Mouse (Mus musculus): ENCODE results near the gene Lcn2. TPM values are rescaled to one million over a fixed set of nuclear protein-coding genes. Genes with fewer than 3 reads are reported as not detected.

Gene Lcn2
- total RNA-seq, 2 experiments from 2014 or later: 1.7 to 3.4 TPM

GRCm38 (mm10) chr2:32416556-32416955, 28.5 kb upstream of the Lcn2 start:
- DNase-seq (ENCODE audit: extremely low spot score in 1 of 2, low spot score in 2 of 2): no peak

GRCm38 (mm10) chr2:32415801-32416200, 27.7 kb upstream of the Lcn2 start:
- intact Hi-C loops (cut with DNase I): no loop called here
- no peak for DNase-seq (ENCODE audit: extremely low spot score in 1 of 2, low spot score in 2 of 2)

More at GRCm38 (mm10) chr2:32416556-32416955, 28.5 kb upstream of the Lcn2 start:
- intact Hi-C loops (cut with DNase I): no loop called here

GRCm38 (mm10) chr2:32413936-32414335, 25.9 kb upstream of the Lcn2 start:
- intact Hi-C loops (cut with DNase I): no loop called here
- no peak for DNase-seq (ENCODE audit: extremely low spot score in 1 of 2, low spot score in 2 of 2)

GRCm38 (mm10) chr2:32412742-32413531, 24.9 kb upstream of the Lcn2 start:
- no peak for DNase-seq (ENCODE audit: extremely low spot score in 1 of 2, low spot score in 2 of 2)
- intact Hi-C loops (cut with DNase I): no loop called here

- intact Hi-C loops (cut with DNase I): no loop called here
- DNase-seq (ENCODE audit: extremely low spot score in 1 of 2, low spot score in 2 of 2): no peak
Measured at GRCm38 (mm10) chr2:32411407-32411806, 23.4 kb upstream of the Lcn2 start.

- intact Hi-C loops (cut with DNase I): no loop called here
- DNase-seq (ENCODE audit: extremely low spot score in 1 of 2, low spot score in 2 of 2): no peak
Measured at GRCm38 (mm10) chr2:32408429-32409424, 20.7 kb upstream of the Lcn2 start.

GRCm38 (mm10) chr2:32407144-32407824, 19.2 kb upstream of the Lcn2 start:
- intact Hi-C loops (cut with DNase I): no loop called here
- no peak for DNase-seq (ENCODE audit: extremely low spot score in 1 of 2, low spot score in 2 of 2)

- intact Hi-C loops (cut with DNase I): loop anchor here (2.0 kb wide), 1 partner anchor 82 kb away; no protein-coding TSS in a partner anchor
Measured at GRCm38 (mm10) chr2:32404663-32405062, 16.6 kb upstream of the Lcn2 start.

GRCm38 (mm10) chr2:32396695-32397094, 8.6 kb upstream of the Lcn2 start:
- no peak for DNase-seq (ENCODE audit: extremely low spot score in 1 of 2, low spot score in 2 of 2)
- intact Hi-C loops (cut with DNase I): loop anchor here (5.0 kb wide), 1 partner anchor 171 kb away; no protein-coding TSS in a partner anchor

More at GRCm38 (mm10) chr2:32404663-32405062, 16.6 kb upstream of the Lcn2 start:
- DNase-seq (ENCODE audit: extremely low spot score in 1 of 2, low spot score in 2 of 2): peak; percentile 91 to 93

- peak; percentile 94 for DNase-seq (ENCODE audit: extremely low spot score in 1 of 2, low spot score in 2 of 2)
- intact Hi-C loops (cut with DNase I): loop anchor here (5.0 kb wide), 1 partner anchor 171 kb away; no protein-coding TSS in a partner anchor
Measured at GRCm38 (mm10) chr2:32395946-32396621, 8.0 kb upstream of the Lcn2 start.

- intact Hi-C loops (cut with DNase I): loop anchor here (5.0 kb wide), 1 partner anchor 172 kb away; no protein-coding TSS in a partner anchor
- DNase-seq (ENCODE audit: extremely low spot score in 1 of 2, low spot score in 2 of 2): peak; percentile 84 to 90
Measured at GRCm38 (mm10) chr2:32395484-32395945, 7.5 kb upstream of the Lcn2 start, which contains the start of gene Ptges2. Gene Ptges2 (plus strand): TSS chr2:32395896.

- intact Hi-C loops (cut with DNase I): loop anchor here (5.0 kb wide), 1 partner anchor 172 kb away; no protein-coding TSS in a partner anchor
- peak in 1 of 2 experiments; percentile 33 for DNase-seq (ENCODE audit: extremely low spot score in 1 of 2, low spot score in 2 of 2)
Measured at GRCm38 (mm10) chr2:32394973-32395372, 6.9 kb upstream of the Lcn2 start.

GRCm38 (mm10) chr2:32392063-32392462, 4.0 kb upstream of the Lcn2 start:
- no peak for DNase-seq (ENCODE audit: extremely low spot score in 1 of 2, low spot score in 2 of 2)
- intact Hi-C loops (cut with DNase I): no loop called here

GRCm38 (mm10) chr2:32390871-32391270, 2.8 kb upstream of the Lcn2 start:
- DNase-seq (ENCODE audit: extremely low spot score in 1 of 2, low spot score in 2 of 2): no peak
- intact Hi-C loops (cut with DNase I): no loop called here

GRCm38 (mm10) chr2:32389157-32389556, 1.1 kb upstream of the Lcn2 start:
- no peak for DNase-seq (ENCODE audit: extremely low spot score in 1 of 2, low spot score in 2 of 2)
- intact Hi-C loops (cut with DNase I): no loop called here

- no peak for DNase-seq (ENCODE audit: extremely low spot score in 1 of 2, low spot score in 2 of 2)
- intact Hi-C loops (cut with DNase I): no loop called here
Measured at GRCm38 (mm10) chr2:32382689-32383088, 5.4 kb downstream of the Lcn2 start.

- DNase-seq (ENCODE audit: extremely low spot score in 1 of 2, low spot score in 2 of 2): peak; percentile 84 to 96
- intact Hi-C loops (cut with DNase I): no loop called here
Measured at GRCm38 (mm10) chr2:32381775-32382223, 6.3 kb downstream of the Lcn2 start, which contains the start of gene 1110008P14Rik. Gene 1110008P14Rik (minus strand): TSS chr2:32381938.
